Mouse (Mus musculus) WW6 (cell line): ENCODE measurements around the gene Zfp784.
A peak's percentile ranks its signal among the peaks of the same experiment; 100 is the strongest.
"Not testable (repeated sequence)": the region's sequence is repeated elsewhere in the genome, so short reads cannot be mapped to it uniquely, and the experiment has no call there.

ENCODE experiments used
- DNase-seq: peaks from one replicate; pipeline ENCODE4 v3.0.0-alpha.2; 2013; ENCODE audit warnings: low read depth, low spot score

Gene Zfp784

DNA sequence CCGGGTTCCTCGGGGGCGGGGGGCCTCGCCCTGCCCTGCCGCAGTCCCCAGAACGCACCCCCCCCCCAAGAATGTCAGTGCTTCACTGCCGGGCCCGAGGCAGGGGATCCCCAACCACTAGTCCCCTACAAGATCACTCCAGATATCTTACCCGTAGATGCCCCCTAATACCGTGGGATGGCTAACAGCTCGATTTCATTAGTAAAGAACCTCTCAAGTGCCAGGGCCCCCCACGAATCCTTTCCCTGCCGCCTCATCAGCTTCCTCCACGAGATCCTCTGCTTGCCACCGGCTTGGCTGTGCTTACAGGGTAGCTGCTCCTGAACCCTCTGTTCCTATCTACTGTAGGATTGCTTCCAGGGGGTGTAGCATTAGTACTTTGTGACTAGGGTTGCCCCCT lies 17.6 kb downstream of the Zfp784 start:
- no peak for DNase-seq

DNA sequence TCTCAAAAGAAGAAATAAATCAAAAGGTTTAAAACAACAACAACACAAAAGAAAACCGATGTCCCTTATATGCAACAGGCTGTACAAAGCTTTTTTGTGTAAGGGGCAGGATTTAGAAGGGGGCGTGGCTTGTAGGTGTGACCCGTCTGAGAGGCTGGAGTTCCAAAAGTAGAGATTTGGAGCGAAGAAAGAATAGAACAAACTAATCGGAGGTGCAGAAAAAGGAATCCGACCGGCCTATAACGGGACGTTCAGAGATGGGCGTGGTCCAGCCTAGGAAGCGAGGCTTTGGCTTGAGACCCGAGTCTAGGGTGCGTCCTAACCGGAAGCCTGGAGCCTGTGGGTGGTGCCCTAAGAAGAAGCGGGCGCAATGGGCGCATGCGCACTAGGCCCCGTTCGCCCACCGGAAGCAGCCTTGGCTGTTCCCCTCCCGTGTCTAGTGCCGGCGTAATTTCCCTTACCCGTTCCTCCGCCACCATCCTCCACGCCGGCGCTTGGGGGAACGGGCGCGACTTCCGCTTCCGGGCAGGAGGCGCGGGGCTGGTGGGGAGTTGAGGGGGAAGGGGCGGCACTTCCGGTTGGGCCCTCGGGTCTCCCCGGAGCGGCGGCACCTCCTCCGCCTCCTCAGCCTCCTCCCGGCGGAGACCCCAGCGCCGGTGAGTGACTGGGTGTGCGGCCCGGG lies 18.1 kb downstream of the Zfp784 start, which contains the start of the genes Zfp865 and Ccdc106:
TSS of gene Zfp865 (plus strand) at position 377 of the 682 bp plus-strand sequence.
TSS of gene Ccdc106 (plus strand) at position 554 of the 682 bp plus-strand sequence.
- peak; percentile 97 for DNase-seq

DNA sequence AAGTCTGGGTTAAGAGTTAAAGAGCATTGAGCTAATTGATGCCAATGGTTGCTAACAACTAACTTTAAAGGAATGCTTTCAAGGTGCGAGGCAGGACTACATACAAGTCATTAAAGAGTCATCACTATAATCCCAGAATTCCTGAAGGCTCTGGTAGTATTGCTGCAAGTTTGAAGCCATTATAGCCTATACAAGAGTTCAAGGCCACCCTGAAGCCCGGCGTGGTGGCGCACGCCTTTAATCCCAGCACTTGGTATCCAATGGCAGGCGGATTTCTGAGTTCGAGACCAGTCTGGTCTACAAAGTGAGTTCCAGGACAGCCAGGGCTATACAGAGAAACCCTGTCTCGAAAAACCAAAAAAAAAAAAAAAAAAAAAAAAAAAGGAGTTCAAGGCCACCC lies 18.7 kb downstream of the Zfp784 start:
- DNase-seq = not testable (repeated sequence)

DNA sequence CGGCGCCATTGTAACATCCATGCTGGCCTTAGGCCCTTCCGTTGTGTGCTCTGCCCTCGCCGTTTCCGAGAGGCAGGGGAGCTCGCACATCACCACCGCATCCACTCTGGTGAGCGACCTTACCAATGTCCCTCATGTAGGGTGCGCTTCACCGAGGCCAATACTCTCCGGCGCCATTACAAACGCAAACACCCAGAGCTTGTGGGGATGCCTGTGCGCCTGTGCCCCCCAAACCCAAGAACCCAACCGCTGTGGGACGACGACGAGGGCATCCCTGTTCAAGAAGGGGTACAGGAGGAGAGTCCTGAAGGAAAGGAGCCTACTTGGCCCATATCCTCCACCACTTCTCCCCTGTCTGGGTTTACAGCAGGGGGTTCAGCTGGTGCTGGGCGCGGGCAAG lies 20.3 kb downstream of the Zfp784 start:
- DNase-seq = no peak

DNA sequence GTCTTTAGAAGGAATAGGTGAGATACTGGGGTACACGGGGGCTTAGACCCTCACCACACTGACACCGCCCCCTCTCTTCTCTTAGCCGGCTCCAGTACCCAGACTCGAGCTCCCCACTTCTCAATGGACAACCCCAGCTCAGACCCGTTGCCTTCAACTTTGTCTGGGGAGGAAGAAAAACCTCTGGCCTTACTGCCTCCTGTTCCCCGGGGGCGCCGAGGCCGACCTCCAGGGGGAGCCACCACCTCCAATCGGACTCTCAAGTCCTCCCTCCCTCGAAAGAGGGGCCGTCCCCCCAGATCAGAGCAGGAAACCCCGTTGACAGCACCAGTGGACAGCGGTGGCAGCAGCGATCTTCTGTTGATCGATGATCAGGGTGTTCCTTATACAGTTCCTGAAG lies 20.9 kb downstream of the Zfp784 start:
- DNase-seq = no peak

DNA sequence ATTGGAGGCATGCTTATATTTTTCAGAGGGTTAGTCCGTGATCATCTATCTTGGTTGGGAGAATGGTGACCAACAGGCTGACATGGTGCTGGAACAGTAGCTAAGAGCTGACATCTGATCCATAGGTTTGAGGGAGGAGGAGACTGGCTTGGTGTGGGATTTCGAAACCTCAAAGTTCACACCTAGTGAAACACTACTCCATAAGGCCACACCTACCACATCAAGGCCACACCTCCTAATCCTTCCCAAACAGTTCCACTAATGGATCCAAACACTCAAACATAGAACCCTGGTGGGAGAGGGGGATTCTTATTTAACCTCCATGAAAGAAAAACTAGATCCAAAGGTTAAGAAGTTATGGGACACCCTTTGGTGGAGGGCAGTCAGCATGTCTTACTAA lies 21.3 kb downstream of the Zfp784 start:
- no peak for DNase-seq

DNA sequence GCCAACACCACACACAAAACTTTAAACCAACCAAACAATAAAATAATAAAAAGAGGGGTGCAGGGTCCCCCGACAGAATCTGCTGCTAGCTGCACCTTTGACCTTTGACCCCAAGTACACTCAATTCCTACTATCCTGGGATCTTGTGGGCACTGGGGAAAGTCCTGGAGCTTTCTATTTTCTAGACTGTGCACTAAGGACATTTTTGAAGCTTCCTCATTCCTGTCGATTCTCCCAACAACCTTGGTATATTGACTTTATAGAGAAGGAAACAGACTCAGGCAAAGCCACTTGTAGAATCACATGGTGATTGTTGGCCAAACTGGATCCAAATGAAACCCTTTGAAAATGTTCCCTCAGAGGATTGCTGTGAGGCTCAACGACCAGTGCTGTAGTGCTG lies 22.2 kb downstream of the Zfp784 start:
- DNase-seq = no peak

DNA sequence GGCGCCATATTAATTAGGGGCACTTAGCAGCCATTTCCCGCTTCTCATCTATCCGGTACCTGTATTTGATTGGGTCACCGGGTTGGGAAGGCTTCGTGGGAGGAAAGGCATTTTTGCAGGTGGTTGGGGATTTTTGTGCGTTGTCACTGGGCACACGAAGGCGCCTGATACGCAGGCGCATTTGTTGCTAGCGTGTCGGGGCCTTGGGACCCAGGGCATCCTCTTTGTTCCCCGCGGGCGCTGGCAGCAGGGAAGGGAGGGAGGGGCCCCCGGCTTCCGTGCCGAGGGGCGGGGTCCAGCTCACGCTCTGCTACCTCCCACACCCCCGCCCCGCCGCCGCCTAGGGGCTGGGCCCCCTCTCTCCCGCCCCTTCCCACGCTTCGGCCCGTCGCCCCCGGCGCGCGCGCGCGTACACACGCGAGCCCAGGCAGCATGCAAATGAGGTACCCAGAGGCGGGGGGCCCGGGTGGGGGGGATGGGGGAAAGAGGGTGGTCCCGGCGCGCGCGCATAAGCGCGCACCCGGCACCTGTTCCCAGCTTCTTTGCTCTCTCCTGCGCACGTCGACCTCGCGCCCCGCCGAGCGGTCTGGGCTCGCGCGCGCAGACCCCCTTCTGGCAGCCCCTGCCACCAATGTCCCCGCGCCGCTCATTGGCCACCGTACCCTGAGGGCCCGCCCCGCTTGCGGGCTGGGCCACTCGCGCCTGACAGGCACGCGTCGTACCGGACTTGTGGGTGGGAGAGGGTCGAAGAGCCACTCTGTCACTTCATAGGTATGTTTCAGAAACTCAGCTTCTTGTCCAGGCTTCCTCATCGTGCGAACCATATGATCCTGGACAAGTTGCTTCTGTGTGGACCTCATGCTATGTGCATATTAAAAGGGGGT lies 22.9 kb downstream of the Zfp784 start, which contains the start of gene Gm44973:
TSS of gene Gm44973 (plus strand) at position 379 of the 884 bp plus-strand sequence.
- no peak for DNase-seq

DNA sequence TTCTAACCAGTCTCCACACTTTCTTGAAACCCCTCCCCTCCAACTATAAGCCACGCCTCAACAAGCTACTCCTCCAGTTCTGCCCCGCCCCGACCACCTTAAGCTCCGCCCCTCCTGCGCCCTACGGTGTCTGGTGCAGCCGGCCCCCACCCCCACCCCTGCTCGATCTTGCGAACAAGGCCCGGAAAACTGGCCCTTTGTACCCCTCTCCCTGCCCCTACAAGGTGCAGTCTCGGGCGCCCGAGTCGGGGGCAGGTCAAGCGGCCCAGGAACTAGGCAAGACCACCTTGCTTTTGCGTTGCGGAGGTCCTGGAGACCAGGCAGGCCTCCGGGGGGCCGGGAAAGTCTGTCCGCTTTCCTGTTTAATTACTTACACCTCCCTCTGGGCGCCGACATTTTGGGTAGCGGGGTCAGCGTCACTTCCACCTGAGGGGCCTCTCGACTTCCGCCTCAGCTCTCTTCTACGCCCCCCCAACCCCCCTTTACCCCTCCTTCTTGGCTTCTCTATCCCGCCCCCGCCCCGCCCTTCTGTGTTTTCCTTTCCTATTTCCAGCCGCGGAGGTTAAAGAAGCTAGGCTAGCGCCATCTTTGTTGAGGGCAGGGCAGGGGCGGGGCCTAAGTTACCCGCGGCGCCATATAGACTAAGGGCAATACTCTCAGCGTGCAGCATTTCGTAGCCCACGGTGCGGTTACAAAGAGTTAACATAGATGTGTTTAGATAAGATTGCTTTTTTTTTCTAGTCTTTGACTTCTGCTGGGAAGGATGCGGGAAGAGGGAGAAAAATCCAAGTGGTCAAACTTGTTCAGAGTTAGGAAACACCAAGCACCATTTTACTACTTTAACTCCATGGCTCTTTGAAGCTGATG lies 23.8 kb downstream of the Zfp784 start, which contains the start of the genes Zfp524 and Fiz1:
TSS of gene Zfp524 (plus strand) at position 165 of the 867 bp plus-strand sequence.
TSS of gene Fiz1 (minus strand) at position 447 of the 867 bp plus-strand sequence.
- no peak for DNase-seq

DNA sequence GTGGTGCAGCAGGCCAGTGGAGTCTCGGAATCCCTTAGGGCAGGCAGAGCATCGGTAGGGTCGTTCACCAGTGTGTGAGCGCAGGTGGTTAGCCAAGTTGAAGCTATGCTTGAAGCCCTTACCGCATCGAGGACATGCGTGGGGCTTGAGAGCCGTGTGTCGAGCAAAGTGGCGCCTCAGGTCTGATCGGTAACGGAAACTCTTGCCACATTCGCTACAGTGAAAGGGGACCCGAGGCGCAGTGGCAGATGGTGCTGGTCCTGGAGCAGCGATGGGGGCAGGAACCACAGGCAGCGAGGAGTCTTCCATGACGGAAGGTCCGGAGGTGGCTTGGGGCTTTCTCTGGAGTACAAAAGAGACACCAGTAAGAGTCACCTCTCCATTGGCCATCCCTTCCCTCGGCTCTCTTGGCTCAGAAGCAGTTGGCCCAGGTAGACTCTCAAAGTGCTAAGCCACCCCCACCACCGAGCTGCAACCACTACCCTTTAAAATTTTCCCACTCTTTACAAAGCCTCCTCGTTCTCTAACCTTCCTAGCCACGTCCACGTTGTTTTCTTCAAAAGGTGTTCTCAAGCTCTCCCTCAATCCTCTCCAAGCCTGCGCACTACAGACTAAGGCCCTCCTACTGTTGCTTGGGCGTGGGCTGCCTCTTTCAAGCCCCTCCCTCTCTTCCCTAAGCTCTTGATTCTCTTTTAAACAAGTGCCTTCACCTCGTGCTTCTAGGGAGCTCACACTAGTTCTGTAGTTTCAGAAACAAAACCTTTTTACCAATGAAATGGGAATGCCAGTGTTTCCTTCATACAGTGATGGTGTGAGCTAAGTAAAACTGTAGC lies 25.3 kb downstream of the Zfp784 start:
- no peak for DNase-seq

DNA sequence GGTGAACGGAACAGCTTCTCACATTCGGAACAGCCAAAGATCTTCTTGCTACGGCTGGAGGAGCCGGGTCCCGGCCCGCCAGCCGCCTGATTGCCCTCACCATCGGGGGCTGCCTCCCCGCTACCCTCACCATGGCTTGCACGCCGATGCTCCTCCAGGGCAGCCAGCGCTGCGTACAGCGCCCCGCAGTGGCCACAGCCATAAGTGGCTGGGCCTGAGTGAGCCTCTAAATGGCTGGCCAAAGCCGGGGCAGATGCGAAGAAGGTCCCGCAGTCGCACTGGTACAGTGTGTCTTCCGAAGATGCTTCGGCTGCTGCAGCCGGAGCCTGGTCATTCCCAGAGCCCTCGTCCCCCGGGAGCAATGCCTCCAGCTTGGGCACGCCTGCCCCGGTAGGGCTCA lies 30.0 kb downstream of the Zfp784 start:
- no peak for DNase-seq

DNA sequence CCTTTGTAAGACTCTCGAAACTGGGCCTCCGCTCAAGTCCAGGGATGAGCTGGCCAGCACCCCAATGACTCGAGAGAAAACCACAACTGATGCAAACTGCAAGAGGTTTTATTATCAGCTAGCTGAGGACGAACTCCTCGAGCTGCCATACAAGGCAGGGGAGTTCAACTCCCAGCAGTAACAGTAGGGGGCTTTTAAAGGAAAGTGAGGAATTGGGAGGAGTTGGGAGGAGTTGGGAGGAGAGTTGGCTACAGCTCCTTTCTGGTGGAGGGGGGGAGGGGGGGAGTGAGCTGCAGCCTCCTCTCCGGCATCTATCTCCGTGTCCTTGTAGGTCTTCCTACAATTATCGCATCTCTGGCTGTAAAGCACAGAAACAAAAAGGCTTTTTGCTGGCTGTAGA lies 35.4 kb downstream of the Zfp784 start:
- not testable (repeated sequence) for DNase-seq

DNA sequence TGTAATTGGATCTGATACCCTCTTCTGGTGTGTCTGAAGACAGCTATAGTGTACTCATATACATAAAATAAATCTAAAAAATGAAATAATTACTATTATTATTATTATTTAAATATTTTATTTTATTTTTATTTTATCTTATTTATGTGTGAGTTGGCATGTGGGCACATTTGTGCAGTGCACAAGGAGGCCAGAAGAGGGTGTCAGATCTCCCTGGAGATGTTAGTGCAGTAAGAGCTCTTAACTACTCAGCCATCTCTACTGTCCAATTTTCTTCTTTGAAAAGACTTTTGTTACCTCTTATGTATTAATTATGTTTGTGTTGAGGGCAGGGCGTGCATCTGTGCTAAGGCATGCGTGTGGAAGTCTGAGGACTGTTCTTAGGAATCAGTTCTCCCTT lies 38.4 kb downstream of the Zfp784 start:
- DNase-seq = no peak

DNA sequence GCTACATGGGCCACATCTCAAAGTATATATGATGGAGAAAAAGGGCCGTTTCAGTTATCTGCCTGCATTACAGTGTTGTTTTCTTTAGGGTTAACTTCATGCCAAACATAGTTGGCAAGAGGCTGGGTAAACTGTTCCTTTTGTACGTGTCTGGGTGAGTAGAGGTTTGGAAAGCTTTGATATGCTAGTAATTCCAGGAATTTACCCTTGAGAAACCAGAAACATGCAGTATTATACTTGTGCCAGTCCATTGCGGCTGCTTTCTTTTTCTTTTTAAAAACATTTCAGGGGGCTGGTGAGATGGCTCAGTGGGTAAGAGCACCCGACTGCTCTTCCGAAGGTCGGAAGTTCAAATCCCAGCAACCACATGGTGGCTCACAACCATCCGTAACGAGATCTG lies 41.3 kb downstream of the Zfp784 start:
- no peak for DNase-seq

DNA sequence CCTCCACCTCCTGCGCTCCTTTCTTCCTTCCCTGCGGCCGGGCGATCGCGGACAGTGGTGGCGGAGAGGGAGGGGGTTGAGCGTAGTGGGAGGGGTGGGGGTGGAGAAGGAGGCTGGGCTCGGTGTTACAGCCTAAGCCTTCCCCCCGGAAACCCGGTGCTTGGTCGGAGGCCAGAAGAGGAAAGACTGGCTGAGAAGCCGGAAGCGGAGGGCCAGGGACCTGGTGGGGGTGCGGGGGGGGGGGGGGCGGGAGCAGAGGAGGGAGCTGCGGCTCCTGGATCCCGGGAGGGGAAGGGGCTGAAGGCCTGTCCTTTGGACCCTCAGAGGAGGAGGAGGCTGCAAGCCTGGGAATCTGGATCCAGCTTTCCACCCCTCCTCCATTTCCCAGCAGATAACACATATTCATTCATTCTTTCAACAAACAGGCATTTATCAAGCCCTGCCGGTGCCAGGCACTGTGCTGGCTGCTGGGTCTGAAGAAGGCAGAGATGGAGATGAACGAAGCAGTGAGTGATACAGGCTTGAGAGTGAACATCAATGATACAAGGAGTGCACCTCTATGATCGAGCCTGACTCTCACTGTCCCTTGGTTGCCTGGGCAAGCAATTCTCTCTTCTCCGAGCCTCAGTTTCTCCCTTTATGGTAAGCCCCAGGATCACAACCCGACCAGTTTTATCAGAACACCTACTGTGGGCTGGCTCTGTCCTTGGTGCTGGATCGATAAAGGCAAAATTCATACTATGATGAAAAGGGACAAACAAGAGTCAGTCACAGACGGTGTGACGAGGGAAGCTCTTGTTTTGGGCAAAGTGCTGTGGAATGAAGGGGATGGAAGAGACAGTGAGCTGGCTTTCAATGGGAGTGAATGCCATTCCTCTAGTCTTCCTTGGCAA lies 42.0 kb downstream of the Zfp784 start, which contains the start of gene Zfp579:
TSS of gene Zfp579 (minus strand) at position 156 of the 893 bp plus-strand sequence.
- peak; percentile 73 for DNase-seq

DNA sequence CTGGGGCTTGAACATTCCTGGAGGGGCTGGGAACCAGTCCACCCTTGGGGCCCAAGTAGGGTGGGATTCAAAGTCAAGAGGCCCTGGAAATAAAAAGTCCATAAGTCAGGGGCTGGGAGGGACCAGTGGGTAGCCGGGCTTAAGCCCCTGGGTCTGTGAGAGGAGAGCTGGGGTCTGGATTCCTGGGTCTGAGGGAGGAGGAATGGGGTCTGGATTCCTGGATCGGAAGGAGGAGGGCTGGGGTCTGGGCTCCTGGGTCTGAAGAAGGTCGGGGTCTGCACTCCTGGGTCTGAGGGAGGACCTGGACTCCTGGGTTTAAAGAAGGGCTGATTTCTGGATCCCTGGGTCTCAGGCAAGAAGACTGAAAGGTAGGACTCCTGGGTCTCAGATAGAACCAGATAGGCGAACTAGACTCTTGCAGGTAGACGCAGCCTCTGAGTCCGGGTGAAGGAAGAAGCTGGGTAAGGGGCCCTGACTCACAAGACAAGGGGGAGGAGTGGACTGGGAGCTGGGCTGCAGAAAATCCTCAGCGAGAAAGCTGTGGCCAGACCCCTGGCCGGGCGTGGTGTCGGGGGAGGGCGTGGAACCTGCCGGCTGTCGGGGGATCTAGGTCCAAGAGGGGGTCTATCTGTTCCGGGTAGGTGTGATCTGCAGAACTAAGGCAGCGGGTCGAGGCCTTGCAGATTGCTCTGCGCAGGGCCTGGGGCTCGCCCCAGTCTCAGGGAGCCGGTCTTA lies 42.8 kb downstream of the Zfp784 start:
- DNase-seq = no peak

DNA sequence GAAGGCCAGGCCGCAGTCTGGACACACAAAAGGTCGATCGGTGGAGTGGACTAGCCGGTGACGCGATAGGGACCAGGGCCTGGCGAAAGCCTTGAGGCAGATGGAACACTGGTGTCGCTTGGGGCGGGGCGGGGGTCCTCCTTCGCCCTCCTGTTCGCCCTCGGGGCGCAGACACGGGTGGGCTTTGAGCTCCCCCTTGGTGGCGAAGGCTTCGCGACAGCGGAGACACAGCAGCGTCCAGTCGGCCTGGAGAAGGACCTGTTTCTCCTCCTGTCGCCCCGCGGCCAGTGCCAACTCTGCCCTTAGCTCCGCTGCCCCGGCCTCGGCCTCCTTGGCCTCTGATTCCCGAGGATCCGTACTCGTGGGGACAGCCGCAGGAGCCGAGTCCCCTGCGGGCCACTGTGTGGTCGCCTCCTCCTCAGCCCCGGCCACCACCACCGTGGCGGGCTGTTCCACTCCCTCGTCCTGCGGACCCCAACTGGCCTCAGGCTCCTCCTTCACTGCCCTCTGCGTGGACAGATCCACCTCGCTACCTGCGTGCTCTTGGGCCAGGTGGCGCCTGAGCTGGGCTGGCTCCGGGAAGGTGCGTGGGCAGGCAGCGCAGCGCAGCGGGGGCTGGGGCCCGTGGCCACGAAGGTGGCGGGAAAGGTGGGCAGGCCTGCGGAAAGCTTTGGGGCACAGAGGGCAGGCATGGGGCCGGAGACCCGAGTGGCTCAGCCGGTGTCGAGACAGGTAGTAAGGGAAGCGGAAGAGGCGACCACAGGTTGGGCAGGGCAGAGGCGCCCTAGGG lies 44.1 kb downstream of the Zfp784 start:
- no peak for DNase-seq
